Comparison of ENCODE assay signal across 21 mouse cellular contexts in genomic region chr3:31954213-31954612, GRCm38 (mm10). TPM values are rescaled to one million over a fixed set of nuclear protein-coding genes. Genes with fewer than 3 reads are reported as not detected.
DNase-seq lines count a peak whose midpoint lies in the region; ATAC-seq and TF ChIP-seq lines count a peak whose summit lies in the region.
"Had no signal": no experiment of that assay in that cellular context is flagged by ENCODE, and none has a peak within 500 bp of the region (broad histone marks: within the 10 kb centered on the region; RNA-seq: fewer than 3 reads in every experiment).

No protein-coding gene starts in this region.

- H3K9ac ChIP-seq in kidney, postnatal 0 days (ENCODE audit: low read depth, low read length), result no peak overlapping the region
- no peak overlapping the region for H3K9ac ChIP-seq in kidney, embryonic 15.5 days
- no peak overlapping the region for H3K9ac ChIP-seq in neural tube, embryonic 14.5 days (replicated peaks; ENCODE audit: low read depth, low read length)
- H3K9ac ChIP-seq in embryonic facial prominence, embryonic 13.5 days, result no peak overlapping the region
- H3K9ac ChIP-seq: forebrain, embryonic 13.5 days; forebrain, postnatal 0 days; heart, embryonic 12.5 days; hindbrain, embryonic 12.5 days; intestine, embryonic 15.5 days had no signal

- no peaks in the 10 kb centered on the region for H3K27me3 ChIP-seq in kidney, postnatal 0 days (ENCODE audit: insufficient read depth, low read length)
- no peaks in the 10 kb centered on the region for H3K27me3 ChIP-seq in kidney, embryonic 15.5 days
- no peaks in the 10 kb centered on the region for H3K27me3 ChIP-seq in neural tube, embryonic 14.5 days (ENCODE audit: control insufficient read depth, insufficient read depth, low read length)
- no peaks in the 10 kb centered on the region for H3K27me3 ChIP-seq in embryonic facial prominence, embryonic 13.5 days
- H3K27me3 ChIP-seq: forebrain, embryonic 13.5 days; heart, embryonic 12.5 days; hindbrain, embryonic 12.5 days; intestine, embryonic 15.5 days had no signal

- no peak for ATAC-seq in kidney, postnatal 0 days (replicated peaks; ENCODE audit: low FRiP score, low read depth)
- ATAC-seq in kidney, embryonic 15.5 days (replicated peaks; ENCODE audit: low FRiP score), result no peak
- ATAC-seq in neural tube, embryonic 14.5 days (ENCODE audit: low read depth), result 0 out of 2 replicates have a peak, but pooled peaks have one; percentile 33
- ATAC-seq in embryonic facial prominence, embryonic 13.5 days (ENCODE audit: insufficient number of reproducible peaks, insufficient read depth, low FRiP score, low TSS enrichment, low read depth), result no peak
- no peak for ATAC-seq in megakaryocyte-erythroid progenitor cell, adult 5-6 weeks (replicated peaks; ENCODE audit: low FRiP score, low TSS enrichment, poor library complexity, severe bottlenecking)
- ATAC-seq: forebrain, embryonic 13.5 days; forebrain, postnatal 0 days; intestine, embryonic 15.5 days had no signal

- H3K4me1 ChIP-seq in kidney, postnatal 0 days (replicated peaks; ENCODE audit: insufficient read depth, low read length), result no peaks in the 10 kb centered on the region
- H3K4me1 ChIP-seq in kidney, embryonic 15.5 days, result no peaks in the 10 kb centered on the region
- H3K4me1 ChIP-seq in neural tube, embryonic 14.5 days (ENCODE audit: control insufficient read depth, insufficient read depth, low read length), result no peaks in the 10 kb centered on the region
- peaks cover 10% of the 10 kb centered on the region; the same call in 1 of the 2 replicates for H3K4me1 ChIP-seq in embryonic facial prominence, embryonic 13.5 days
- H3K4me1 ChIP-seq: forebrain, embryonic 13.5 days; heart, embryonic 12.5 days; intestine, embryonic 15.5 days had no signal

- 52% methylated on average over 3 of the region's 3 CpGs for WGBS in kidney, postnatal 0 days
- 44% methylated on average over 3 of the region's 3 CpGs for WGBS in kidney, embryonic 15.5 days
- 54% methylated on average over 3 of the region's 3 CpGs for WGBS in neural tube, embryonic 14.5 days
- WGBS in embryonic facial prominence, embryonic 13.5 days, result 23% methylated on average over 3 of the region's 3 CpGs

- no peaks in the 10 kb centered on the region for H3K9me3 ChIP-seq in kidney, postnatal 0 days (replicated peaks; ENCODE audit: low read length)
- no peaks in the 10 kb centered on the region for H3K9me3 ChIP-seq in kidney, embryonic 15.5 days (replicated peaks)
- no peaks in the 10 kb centered on the region for H3K9me3 ChIP-seq in neural tube, embryonic 14.5 days (ENCODE audit: control insufficient read depth, low read length)
- H3K9me3 ChIP-seq in embryonic facial prominence, embryonic 13.5 days, result no peaks in the 10 kb centered on the region
- H3K9me3 ChIP-seq: forebrain, embryonic 13.5 days; G1E; heart, embryonic 12.5 days; hindbrain, embryonic 12.5 days; intestine, embryonic 15.5 days had no signal

- H3K4me2 ChIP-seq in kidney, postnatal 0 days (ENCODE audit: low read length), result no peak overlapping the region
- no peak overlapping the region for H3K4me2 ChIP-seq in kidney, embryonic 15.5 days
- no peak overlapping the region for H3K4me2 ChIP-seq in neural tube, embryonic 14.5 days (ENCODE audit: low read depth, low read length)
- H3K4me2 ChIP-seq in embryonic facial prominence, embryonic 13.5 days, result peak overlapping the region; percentile 22
- H3K4me2 ChIP-seq: forebrain, embryonic 13.5 days; heart, embryonic 12.5 days; hindbrain, embryonic 12.5 days; intestine, embryonic 15.5 days had no signal

- peak; percentile 9 for DNase-seq in kidney, postnatal 0 days (ENCODE audit: low spot score)
- DNase-seq in neural tube, embryonic 10.5 days (ENCODE audit: extremely low spot score, low spot score), result no peak
- DNase-seq: adrenal gland, postnatal 10 days; cerebellum, adult 11-12 months; cerebellum, adult 9-10 months; cerebellum, postnatal 25 days; forebrain, postnatal 0 days; gastrocnemius, postnatal 25 days had no signal

- H3K36me3 ChIP-seq in kidney, postnatal 0 days (ENCODE audit: insufficient read depth, low read length), result no peaks in the 10 kb centered on the region
- no peaks in the 10 kb centered on the region for H3K36me3 ChIP-seq in kidney, embryonic 15.5 days
- no peaks in the 10 kb centered on the region for H3K36me3 ChIP-seq in neural tube, embryonic 14.5 days (ENCODE audit: control insufficient read depth, insufficient read depth, low read length)
- H3K36me3 ChIP-seq in embryonic facial prominence, embryonic 13.5 days, result no peaks in the 10 kb centered on the region
- H3K36me3 ChIP-seq: G1E; heart, embryonic 12.5 days; hindbrain, embryonic 12.5 days; intestine, embryonic 15.5 days had no signal

- H3K27ac ChIP-seq in kidney, postnatal 0 days, result no peak overlapping the region
- H3K27ac ChIP-seq in kidney, embryonic 15.5 days, result no peak overlapping the region
- no peak overlapping the region for H3K27ac ChIP-seq in neural tube, embryonic 14.5 days (ENCODE audit: low read depth, low read length)
- H3K27ac ChIP-seq in embryonic facial prominence, embryonic 13.5 days, result no peak overlapping the region
- H3K27ac ChIP-seq: forebrain, embryonic 13.5 days; hindbrain, embryonic 12.5 days; intestine, embryonic 15.5 days had no signal

- H3K4me3 ChIP-seq in kidney, postnatal 0 days (replicated peaks; ENCODE audit: low read depth, low read length), result no peak overlapping the region
- H3K4me3 ChIP-seq in kidney, embryonic 15.5 days (replicated peaks), result no peak overlapping the region
- no peak overlapping the region for H3K4me3 ChIP-seq in neural tube, embryonic 14.5 days (ENCODE audit: low read depth, low read length)
- no peak overlapping the region for H3K4me3 ChIP-seq in embryonic facial prominence, embryonic 13.5 days
- H3K4me3 ChIP-seq: forebrain, embryonic 13.5 days; heart, embryonic 12.5 days; hindbrain, embryonic 12.5 days; intestine, embryonic 15.5 days had no signal

- TF ChIP-seq CTCF in kidney, postnatal 0 days (IDR thresholded peaks at IDR 0.05; ENCODE audit: low read depth), result no peak

RNA-seq across cellular contexts. Expression of gene Kcnmb2, which starts 51.9 kb away (rescaled TPM):
- 2.1 TPM in 2 replicates for polyA plus RNA-seq in kidney, postnatal 0 days (2015; fragmentation: Nextera tagmentation; extraction: Ambion mirVana)
- polyA plus RNA-seq in kidney, embryonic 15.5 days (2015; fragmentation: Nextera tagmentation; extraction: Ambion mirVana), result 2.4 and 2.5 TPM in 2 replicates
- polyA plus RNA-seq in neural tube, embryonic 14.5 days (2014; fragmentation: Nextera tagmentation; extraction: Ambion mirVana), result 20.0 and 24.4 TPM in 2 replicates
- 1.5 and 2.2 TPM in 2 replicates for polyA plus RNA-seq in embryonic facial prominence, embryonic 13.5 days (2015; fragmentation: Nextera tagmentation; extraction: Ambion mirVana)
- not detected in 2 replicates for total RNA-seq in megakaryocyte-erythroid progenitor cell, adult 5-6 weeks (2014; fragmentation: Nextera tagmentation)
- not detected in 2 replicates for total RNA-seq in megakaryocyte-erythroid progenitor cell, adult 5-6 weeks (2017)
- total RNA-seq: gastrocnemius, adult 18-20 months; granulocyte monocyte progenitor cell, adult 5-6 weeks; heart, adult 8-10 months; heart, postnatal 25 days had no signal
- polyA plus RNA-seq: G1E had no signal
